Mouse (Mus musculus): ENCODE measurements around the gene Plbd1.

DNA sequence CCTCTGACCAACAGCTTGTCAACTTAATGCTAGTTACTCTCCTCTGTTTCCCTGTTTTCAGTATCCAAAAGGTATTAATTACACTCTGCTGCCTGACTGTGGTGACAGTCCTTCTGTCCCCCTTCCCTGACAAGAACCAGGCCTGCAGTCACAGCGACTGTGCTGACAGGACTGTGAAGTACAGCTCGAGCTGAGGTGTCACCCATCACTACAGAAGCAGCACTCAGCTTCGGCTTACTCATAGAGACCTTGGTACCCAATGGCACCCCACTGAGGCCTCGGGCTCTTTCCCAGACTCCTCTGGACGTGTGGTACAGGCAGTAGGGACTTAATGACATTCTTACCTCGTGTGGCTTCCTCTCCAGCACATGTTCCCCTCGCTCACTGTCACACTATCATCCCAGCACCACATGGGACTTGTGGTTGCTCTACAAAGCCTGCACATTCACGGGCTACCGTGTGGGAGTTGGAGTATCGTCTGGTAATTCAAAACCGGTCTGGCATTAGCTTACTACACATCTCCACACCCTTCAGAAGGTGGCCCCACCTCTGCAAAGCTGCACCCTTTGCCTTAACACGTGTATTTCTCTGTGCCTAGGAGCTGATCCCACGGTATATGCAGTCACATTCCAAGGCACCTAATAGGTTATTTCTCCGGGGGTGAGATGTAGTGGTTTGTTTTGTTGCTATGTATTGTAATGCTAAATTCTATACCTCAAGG, 6.7 kb upstream of the Plbd1 start:
- no peak for TF ChIP-seq POLR2A (IDR thresholded peaks at IDR 0.05; ENCODE audit: borderline replicate concordance, control insufficient read depth, low read depth, low read length)
- no peak for TF ChIP-seq CTCF (IDR thresholded peaks at IDR 0.05; ENCODE audit: control insufficient read depth, insufficient read depth, low read length)
